Mouse (Mus musculus) kidney, adult 2 months (tissue): Measurements from ENCODE around the gene Gaa.

ENCODE experiments used
- CTCF ChIP-seq: fragments of 200-500 bp; conservative IDR thresholded peaks from 2 replicates; pipeline ENCODE4 v1.5.1; 2011; ENCODE audit warnings: low read depth, mild to moderate bottlenecking, control low read depth, low read length, moderate library complexity, mixed read lengths; ENCODE audit not compliant: insufficient read depth, insufficient read length
- POLR2A ChIP-seq: fragments of 200-500 bp; IDR thresholded peaks from one replicate; pipeline ENCODE4 v1.6.1; 2011; ENCODE audit warnings: low read depth, low read length, control low read depth

GRCm38 (mm10) chr11:119268557-119269195 lies 989 bp downstream of the Gaa start:
- TF ChIP-seq CTCF = no peak
- TF ChIP-seq POLR2A = no peak
